Mouse (Mus musculus): ENCODE results near the gene Eya3. TPM values are rescaled to one million over a fixed set of nuclear protein-coding genes. Genes with fewer than 3 reads are reported as not detected.

The Eya3 gene
- polyA plus RNA-seq, 2 experiments: 11.5 to 13.5 TPM

GRCm38 (mm10) chr4:132653799-132654198, 15.0 kb downstream of the Eya3 start:
- Histone ChIP-seq H3K27ac (no peak overlapping the region), H3K27me3 (ENCODE audit: control insufficient read depth, insufficient read depth, low read length) (no peaks in the 10 kb centered on the region), H3K4me3 (ENCODE audit: insufficient read depth in 1 of 2, low read depth in 2 of 2, low read length in 2 of 2) (no peak overlapping the region), H3K9me3 (ENCODE audit: control insufficient read depth, low read length) (no peaks in the 10 kb centered on the region), H3K4me1 (replicated peaks; ENCODE audit: control insufficient read depth in 2 of 2, insufficient read depth in 2 of 2, low read length in 1 of 2) (peaks cover 0 to 3% of the 10 kb centered on the region in 2 experiments; a peak in 2 of 4 replicates), H3K36me3 (replicated peaks; ENCODE audit: control insufficient read depth, insufficient read depth, low read depth) (peaks cover 3% of the 10 kb centered on the region), H3K4me2 (ENCODE audit: low read depth) (no peak overlapping the region), H3K9ac (replicated peaks) (no peak overlapping the region)
- DNase-seq (ENCODE audit: low read depth in 3 of 3, low spot score in 3 of 3): no peak
- no peak for ATAC-seq (ENCODE audit: insufficient read depth)
- no peak for TF ChIP-seq EP300 (IDR thresholded peaks at IDR 0.05; ENCODE audit: low read depth)
- TF ChIP-seq CTCF (IDR thresholded peaks at IDR 0.05; ENCODE audit: low read depth): no peak
- WGBS (ENCODE audit: insufficient replicate concordance): 73% methylated on average over 3 of the region's 3 CpGs

DNA sequence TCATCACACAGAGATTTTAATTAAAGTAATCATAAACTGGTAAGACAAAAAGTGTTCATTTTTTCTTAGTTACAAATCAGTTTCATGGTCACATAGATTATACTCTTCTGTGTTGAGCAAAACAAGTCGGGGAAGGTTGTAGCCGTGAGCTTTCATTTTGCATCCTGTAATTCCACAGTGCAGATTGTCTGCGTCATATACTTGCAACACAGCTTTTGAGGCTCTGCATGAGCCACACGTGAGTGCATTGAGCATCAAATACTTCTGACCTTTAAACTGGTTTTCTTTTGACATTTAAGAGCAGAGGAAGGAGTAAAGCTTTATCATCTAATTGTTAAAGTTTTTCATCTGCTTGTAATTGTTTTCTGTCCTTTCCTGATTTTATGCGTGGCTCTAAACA, 16.5 kb downstream of the Eya3 start:
- DNase-seq (ENCODE audit: low read depth in 3 of 3, low spot score in 3 of 3) (no peak), ATAC-seq (ENCODE audit: insufficient read depth) (no peak)
- Histone ChIP-seq H3K4me2 (ENCODE audit: low read depth) (no peak overlapping the region), H3K4me3 (ENCODE audit: insufficient read depth in 1 of 2, low read depth in 2 of 2, low read length in 2 of 2) (no peak overlapping the region), H3K9ac (replicated peaks) (no peak overlapping the region), H3K27me3 (ENCODE audit: control insufficient read depth, insufficient read depth, low read length) (no peaks in the 10 kb centered on the region), H3K27ac (no peak overlapping the region), H3K9me3 (ENCODE audit: control insufficient read depth, low read length) (no peaks in the 10 kb centered on the region), H3K4me1 (replicated peaks; ENCODE audit: control insufficient read depth in 2 of 2, insufficient read depth in 2 of 2, low read length in 1 of 2) (peaks cover 0 to 3% of the 10 kb centered on the region in 2 experiments; a peak in 2 of 4 replicates), H3K36me3 (replicated peaks; ENCODE audit: control insufficient read depth, insufficient read depth, low read depth) (peaks cover 3% of the 10 kb centered on the region)
- WGBS (ENCODE audit: insufficient replicate concordance): 75% methylated on average over 5 of the region's 5 CpGs
- TF ChIP-seq CTCF (IDR thresholded peaks at IDR 0.05; ENCODE audit: low read depth) (no peak), EP300 (IDR thresholded peaks at IDR 0.05; ENCODE audit: low read depth) (no peak)

DNA sequence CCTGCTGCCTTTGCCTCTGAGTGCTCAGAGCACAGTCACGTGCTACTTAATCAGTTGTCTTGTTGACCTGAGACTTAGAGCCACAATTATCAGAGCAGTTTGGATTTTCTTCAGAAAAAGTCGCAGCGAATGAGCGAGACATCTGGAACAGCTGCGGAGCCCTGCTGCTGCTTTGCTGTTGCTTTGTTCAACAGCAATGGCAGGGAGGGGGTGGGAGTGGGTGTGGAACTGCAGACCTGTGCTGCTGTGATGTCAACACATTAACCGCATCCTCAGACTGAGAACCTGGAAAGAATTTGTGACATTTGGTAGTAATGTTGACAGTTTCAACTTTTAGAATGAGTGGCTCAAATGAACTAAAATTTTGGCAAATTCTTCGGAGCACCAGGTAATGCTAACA, 20.3 kb downstream of the Eya3 start:
- no peak overlapping the region for H3K4me2 ChIP-seq (ENCODE audit: low read depth)
- WGBS (ENCODE audit: insufficient replicate concordance): 87% methylated on average over 7 of the region's 7 CpGs
- no peaks in the 10 kb centered on the region for H3K9me3 ChIP-seq (ENCODE audit: control insufficient read depth, low read length)
- DNase-seq (ENCODE audit: low read depth in 3 of 3, low spot score in 3 of 3) (no peak), ATAC-seq (ENCODE audit: insufficient read depth) (no peak)
- no peaks in the 10 kb centered on the region for H3K27me3 ChIP-seq (ENCODE audit: control insufficient read depth, insufficient read depth, low read length)
- H3K4me3 ChIP-seq (ENCODE audit: insufficient read depth in 1 of 2, low read depth in 2 of 2, low read length in 2 of 2): no peak overlapping the region
- peaks cover 12% of the 10 kb centered on the region for H3K36me3 ChIP-seq (replicated peaks; ENCODE audit: control insufficient read depth, insufficient read depth, low read depth)
- no peak overlapping the region for H3K9ac ChIP-seq (replicated peaks)
- no peak for TF ChIP-seq CTCF (IDR thresholded peaks at IDR 0.05; ENCODE audit: low read depth)
- TF ChIP-seq EP300 (IDR thresholded peaks at IDR 0.05; ENCODE audit: low read depth): no peak
- no peak overlapping the region for H3K27ac ChIP-seq
- H3K4me1 ChIP-seq (replicated peaks; ENCODE audit: control insufficient read depth in 2 of 2, insufficient read depth in 2 of 2, low read length in 1 of 2): 0 out of 4 replicates have a peak, but pooled peaks cover 0 to 2% of the 10 kb centered on the region in 2 experiments

DNA sequence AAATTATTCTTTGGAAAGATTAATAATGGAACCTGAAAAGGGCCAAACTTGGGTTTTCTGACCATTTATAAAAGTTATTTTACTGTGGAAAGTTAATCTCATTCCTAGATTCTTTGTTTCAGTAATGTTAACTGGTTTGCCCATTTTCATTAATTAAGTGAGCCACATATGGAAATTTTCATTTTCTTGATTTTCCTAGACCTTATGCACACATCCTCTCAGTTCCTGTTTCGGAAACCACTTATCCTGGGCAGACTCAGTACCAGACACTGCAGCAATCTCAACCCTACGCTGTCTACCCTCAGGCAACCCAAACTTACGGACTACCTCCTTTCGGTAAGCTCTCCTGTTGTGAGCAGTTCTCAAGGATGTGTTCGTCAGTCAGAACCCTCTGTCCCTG, 33.9 kb downstream of the Eya3 start:
- Histone ChIP-seq H3K27ac (no peak overlapping the region), H3K4me3 (ENCODE audit: insufficient read depth in 1 of 2, low read depth in 2 of 2, low read length in 2 of 2) (no peak overlapping the region), H3K27me3 (ENCODE audit: control insufficient read depth, insufficient read depth, low read length) (no peaks in the 10 kb centered on the region), H3K9ac (replicated peaks) (no peak overlapping the region), H3K4me2 (ENCODE audit: low read depth) (no peak overlapping the region), H3K9me3 (ENCODE audit: control insufficient read depth, low read length) (no peaks in the 10 kb centered on the region), H3K4me1 (replicated peaks; ENCODE audit: control insufficient read depth in 2 of 2, insufficient read depth in 2 of 2, low read length in 1 of 2) (no peaks in the 10 kb centered on the region), H3K36me3 (replicated peaks; ENCODE audit: control insufficient read depth, insufficient read depth, low read depth) (peaks cover 27% of the 10 kb centered on the region)
- ATAC-seq (ENCODE audit: insufficient read depth) (no peak), DNase-seq (ENCODE audit: low read depth in 3 of 3, low spot score in 3 of 3) (no peak)
- WGBS (ENCODE audit: insufficient replicate concordance): 90% methylated on average over 5 of the region's 5 CpGs
- TF ChIP-seq CTCF (IDR thresholded peaks at IDR 0.05; ENCODE audit: low read depth): no peak
- no peak for TF ChIP-seq EP300 (IDR thresholded peaks at IDR 0.05; ENCODE audit: low read depth)

GRCm38 (mm10) chr4:132676771-132677539, 38.2 kb downstream of the Eya3 start:
- Histone ChIP-seq H3K9me3 (ENCODE audit: control insufficient read depth, low read length) (no peaks in the 10 kb centered on the region), H3K4me1 (replicated peaks; ENCODE audit: control insufficient read depth in 2 of 2, insufficient read depth in 2 of 2, low read length in 1 of 2) (no peaks in the 10 kb centered on the region), H3K27me3 (ENCODE audit: control insufficient read depth, insufficient read depth, low read length) (no peaks in the 10 kb centered on the region), H3K27ac (no peak overlapping the region), H3K4me3 (ENCODE audit: insufficient read depth in 1 of 2, low read depth in 2 of 2, low read length in 2 of 2) (no peak overlapping the region), H3K36me3 (replicated peaks; ENCODE audit: control insufficient read depth, insufficient read depth, low read depth) (peaks cover 15% of the 10 kb centered on the region), H3K9ac (replicated peaks) (no peak overlapping the region), H3K4me2 (ENCODE audit: low read depth) (no peak overlapping the region)
- DNase-seq (ENCODE audit: low read depth in 3 of 3, low spot score in 3 of 3) (peak in 2 of 3 experiments; percentile 6 to 28), ATAC-seq (ENCODE audit: insufficient read depth) (no peak)
- TF ChIP-seq EP300 (IDR thresholded peaks at IDR 0.05; ENCODE audit: low read depth) (no peak), CTCF (IDR thresholded peaks at IDR 0.05; ENCODE audit: low read depth) (peak; percentile 78)
- 76% methylated on average over 7 of the region's 7 CpGs for WGBS (ENCODE audit: insufficient replicate concordance)

Data from liver, embryonic 14.5 days (tissue).